In genomic region chr14:75787794-75788175, GRCm38 (mm10) we compare ENCODE assay signal across 10 mouse cellular contexts. TPM values are rescaled to one million over a fixed set of nuclear protein-coding genes. Genes with fewer than 3 reads are reported as not detected.
DNase-seq lines count a peak whose midpoint lies in the region; ATAC-seq lines count a peak whose summit lies in the region.
"Had no signal": no experiment of that assay in that cellular context is flagged by ENCODE, and none has a peak within 500 bp of the region (broad histone marks: within the 10 kb centered on the region; RNA-seq: fewer than 3 reads in every experiment).

No protein-coding gene starts in this region.

- H3K9ac ChIP-seq in neural tube, embryonic 12.5 days, result no peak overlapping the region
- no peak overlapping the region for H3K9ac ChIP-seq in limb, embryonic 13.5 days
- H3K9ac ChIP-seq in stomach, embryonic 16.5 days (ENCODE audit: low read length), result no peak overlapping the region

- peaks cover 22% of the 10 kb centered on the region for H3K4me1 ChIP-seq in erythroblast, embryonic 14.5 days (ENCODE audit: control insufficient read depth)
- H3K4me1 ChIP-seq in neural tube, embryonic 12.5 days, result peaks cover 3% of the 10 kb centered on the region
- 0 out of 2 replicates have a peak, but pooled peaks cover 3% of the 10 kb centered on the region for H3K4me1 ChIP-seq in limb, embryonic 13.5 days
- H3K4me1 ChIP-seq in stomach, embryonic 16.5 days (ENCODE audit: control insufficient read depth, insufficient read depth, low read length), result no peaks in the 10 kb centered on the region

- no peak for ATAC-seq in erythroblast, adult 5-6 weeks (replicated peaks; ENCODE audit: low FRiP score, poor library complexity, severe bottlenecking)
- no peak for ATAC-seq in neural tube, embryonic 12.5 days (ENCODE audit: low FRiP score, low read depth)
- ATAC-seq in limb, embryonic 13.5 days (ENCODE audit: low FRiP score, low read depth), result no peak
- no peak for ATAC-seq in stomach, embryonic 16.5 days (ENCODE audit: insufficient read depth, low FRiP score)

- peak overlapping the region; percentile 69; the same call in 1 of the 2 replicates for H3K4me2 ChIP-seq in neural tube, embryonic 12.5 days (replicated peaks)
- H3K4me2 ChIP-seq in limb, embryonic 13.5 days (replicated peaks), result peak overlapping the region; percentile 85
- H3K4me2 ChIP-seq in stomach, embryonic 16.5 days (ENCODE audit: low read depth, low read length), result peak overlapping the region; percentile 77

- WGBS in neural tube, embryonic 12.5 days, result 33% methylated on average over 7 of the region's 7 CpGs
- 33% methylated on average over 7 of the region's 7 CpGs for WGBS in limb, embryonic 13.5 days
- 34% methylated on average over 7 of the region's 7 CpGs for WGBS in stomach, embryonic 16.5 days

- H3K36me3 ChIP-seq in erythroblast, embryonic 14.5 days (ENCODE audit: control insufficient read depth), result no peaks in the 10 kb centered on the region
- H3K36me3 ChIP-seq in neural tube, embryonic 12.5 days, result no peaks in the 10 kb centered on the region
- H3K36me3 ChIP-seq in limb, embryonic 13.5 days, result no peaks in the 10 kb centered on the region
- no peaks in the 10 kb centered on the region for H3K36me3 ChIP-seq in stomach, embryonic 16.5 days (ENCODE audit: control insufficient read depth, insufficient read depth, low read length)

- H3K9me3 ChIP-seq in erythroblast, embryonic 14.5 days (ENCODE audit: control insufficient read depth, low read length), result no peaks in the 10 kb centered on the region; the same call in 1 of the 2 replicates
- no peaks in the 10 kb centered on the region for H3K9me3 ChIP-seq in neural tube, embryonic 12.5 days
- H3K9me3 ChIP-seq in limb, embryonic 13.5 days, result no peaks in the 10 kb centered on the region
- no peaks in the 10 kb centered on the region for H3K9me3 ChIP-seq in stomach, embryonic 16.5 days (replicated peaks; ENCODE audit: control insufficient read depth, low read length)

- H3K27me3 ChIP-seq in erythroblast, embryonic 14.5 days (ENCODE audit: control insufficient read depth), result 0 out of 2 replicates have a peak, but pooled peaks cover 3% of the 10 kb centered on the region
- peaks cover 3% of the 10 kb centered on the region; the same call in 1 of the 2 replicates for H3K27me3 ChIP-seq in neural tube, embryonic 12.5 days (replicated peaks)
- H3K27me3 ChIP-seq in limb, embryonic 13.5 days, result peaks cover 29% of the 10 kb centered on the region
- H3K27me3 ChIP-seq in stomach, embryonic 16.5 days (ENCODE audit: control insufficient read depth, insufficient read depth, low read length), result peaks cover 3% of the 10 kb centered on the region; the same call in 1 of the 2 replicates

- H3K4me3 ChIP-seq in erythroblast, embryonic 14.5 days (replicated peaks), result peak overlapping the region; percentile 75
- H3K4me3 ChIP-seq in neural tube, embryonic 12.5 days, result no peak overlapping the region
- H3K4me3 ChIP-seq in limb, embryonic 13.5 days, result no peak overlapping the region
- peak overlapping the region; percentile 60; the same call in 1 of the 2 replicates for H3K4me3 ChIP-seq in stomach, embryonic 16.5 days (replicated peaks; ENCODE audit: low read length)

- DNase-seq in neural tube, embryonic 10.5 days (ENCODE audit: extremely low spot score, low spot score), result no peak
- DNase-seq in cerebellum, adult 11-12 months, result no peak
- DNase-seq in cerebellum, postnatal 25 days, result no peak
- DNase-seq: gastrocnemius, postnatal 25 days; retina, postnatal 1 day had no signal

- no peak overlapping the region for H3K27ac ChIP-seq in neural tube, embryonic 12.5 days
- no peak overlapping the region for H3K27ac ChIP-seq in limb, embryonic 13.5 days
- no peak overlapping the region for H3K27ac ChIP-seq in stomach, embryonic 16.5 days (ENCODE audit: low read length)

RNA-seq across cellular contexts. Expression of gene Slc25a30, which starts 0.9 kb away (rescaled TPM):
- 0.73 and 0.87 TPM in 2 replicates for polyA plus RNA-seq in erythroblast, embryonic 14.5 days (2012)
- total RNA-seq in erythroblast, adult 5-6 weeks (2015; ENCODE audit: low replicate concordance), result 8.2 and 13.3 TPM in 2 replicates
- total RNA-seq in erythroblast, adult 5-6 weeks (2017; ENCODE audit: low replicate concordance), result 3.4 and 7.0 TPM in 2 replicates
- polyA plus RNA-seq in neural tube, embryonic 12.5 days (2016; fragmentation: Nextera tagmentation; extraction: Ambion mirVana), result 7.7 and 8.6 TPM in 2 replicates
- 4.9 and 5.3 TPM in 2 replicates for polyA plus RNA-seq in limb, embryonic 13.5 days (2015; fragmentation: Nextera tagmentation; extraction: Ambion mirVana)
- polyA plus RNA-seq in stomach, embryonic 16.5 days (2015; fragmentation: Nextera tagmentation; extraction: Ambion mirVana), result 2.2 TPM in 2 replicates

RNA-seq across cellular contexts. Expression of gene Cog3, which starts 33.5 kb away (rescaled TPM):
- 0.18 and 0.23 TPM in 2 replicates for polyA plus RNA-seq in erythroblast, embryonic 14.5 days (2012)
- total RNA-seq in erythroblast, adult 5-6 weeks (2015; ENCODE audit: low replicate concordance), result 5.9 and 6.0 TPM in 2 replicates
- 11.9 and 14.2 TPM in 2 replicates for total RNA-seq in erythroblast, adult 5-6 weeks (2017; ENCODE audit: low replicate concordance)
- 22.9 and 24.8 TPM in 2 replicates for polyA plus RNA-seq in neural tube, embryonic 12.5 days (2016; fragmentation: Nextera tagmentation; extraction: Ambion mirVana)
- 24.2 and 24.4 TPM in 2 replicates for polyA plus RNA-seq in limb, embryonic 13.5 days (2015; fragmentation: Nextera tagmentation; extraction: Ambion mirVana)
- 21.7 and 22.1 TPM in 2 replicates for polyA plus RNA-seq in stomach, embryonic 16.5 days (2015; fragmentation: Nextera tagmentation; extraction: Ambion mirVana)

RNA-seq across cellular contexts. Expression of gene Tpt1, which starts 57.1 kb away (rescaled TPM):
- 472 and 499 TPM in 2 replicates for polyA plus RNA-seq in erythroblast, embryonic 14.5 days (2012)
- 1,739 and 1,947 TPM in 2 replicates for total RNA-seq in erythroblast, adult 5-6 weeks (2015; ENCODE audit: low replicate concordance)
- total RNA-seq in erythroblast, adult 5-6 weeks (2017; ENCODE audit: low replicate concordance), result 548 and 914 TPM in 2 replicates
- polyA plus RNA-seq in neural tube, embryonic 12.5 days (2016; fragmentation: Nextera tagmentation; extraction: Ambion mirVana), result 931 and 967 TPM in 2 replicates
- 1,027 and 1,051 TPM in 2 replicates for polyA plus RNA-seq in limb, embryonic 13.5 days (2015; fragmentation: Nextera tagmentation; extraction: Ambion mirVana)
- 794 and 1,006 TPM in 2 replicates for polyA plus RNA-seq in stomach, embryonic 16.5 days (2015; fragmentation: Nextera tagmentation; extraction: Ambion mirVana)

Comparison
In these comparisons a context has a peak if more than half of its experiments do, and no peak if none do; other contexts are left out.
1. H3K4me3 ChIP-seq: peak in erythroblast, embryonic 14.5 days (single experiment) and stomach, embryonic 16.5 days (single experiment); none in neural tube, embryonic 12.5 days (single experiment) and limb, embryonic 13.5 days (single experiment).
2. RNA of gene Cog3, which starts 33.5 kb away (polyA plus RNA-seq): 22.9 to 24.8 TPM in neural tube, embryonic 12.5 days, 24.2 to 24.4 TPM in limb, embryonic 13.5 days and 21.7 to 22.1 TPM in stomach, embryonic 16.5 days; 0.18 to 0.23 TPM in erythroblast, embryonic 14.5 days; every median in the first group is over 10 times any median in the second.
3. Peak in every context shown above with its lines, with median percentiles within 50 percentile points of each other: H3K4me2 ChIP-seq.